Mouse (Mus musculus) kidney, postnatal 10 days (tissue): ENCODE results near the gene Afp.
A peak's percentile ranks its signal among the peaks of the same experiment; 100 is the strongest.

Experiments
- DNase-seq: peaks from one replicate; pipeline ENCODE4 v3.0.0; 2021; ENCODE audit warnings: mixed read lengths

Afp gene

GRCm38 (mm10) chr5:90490518-90490917, at the start of gene Afp:
Gene Afp (plus strand): TSS chr5:90490737.
- no peak for DNase-seq

GRCm38 (mm10) chr5:90447577-90447976, 43.0 kb upstream of the Afp start:
- DNase-seq = no peak

GRCm38 (mm10) chr5:90449961-90450360, 40.6 kb upstream of the Afp start:
- no peak for DNase-seq

GRCm38 (mm10) chr5:90452711-90453110, 37.8 kb upstream of the Afp start:
- DNase-seq = no peak

GRCm38 (mm10) chr5:90457241-90457640, 33.3 kb upstream of the Afp start:
- DNase-seq = no peak

GRCm38 (mm10) chr5:90458727-90459126, 31.8 kb upstream of the Afp start:
- DNase-seq = no peak

- no peak for DNase-seq
These were observed 29.9 kb upstream of the Afp start, which contains the start of gene Alb for GRCm38 (mm10) chr5:90460619-90461018. Gene Alb (plus strand): TSS chr5:90460897.

GRCm38 (mm10) chr5:90466806-90467205, 23.7 kb upstream of the Afp start:
- DNase-seq = no peak

GRCm38 (mm10) chr5:90467245-90467644, 23.3 kb upstream of the Afp start:
- DNase-seq = peak; percentile 56

GRCm38 (mm10) chr5:90470836-90471235, 19.7 kb upstream of the Afp start:
- no peak for DNase-seq

- DNase-seq = no peak
These were observed 16.6 kb upstream of the Afp start for GRCm38 (mm10) chr5:90473902-90474301.

GRCm38 (mm10) chr5:90474369-90474768, 16.2 kb upstream of the Afp start:
- no peak for DNase-seq

- no peak for DNase-seq
These were observed 13.8 kb upstream of the Afp start for GRCm38 (mm10) chr5:90476741-90477140.

GRCm38 (mm10) chr5:90477308-90478140, 13.0 kb upstream of the Afp start:
- DNase-seq = no peak

- DNase-seq = no peak
These were observed 11.7 kb upstream of the Afp start for GRCm38 (mm10) chr5:90478886-90479285.

GRCm38 (mm10) chr5:90485597-90485996, 4.9 kb upstream of the Afp start:
- DNase-seq = no peak

- no peak for DNase-seq
These were observed 2.2 kb upstream of the Afp start for GRCm38 (mm10) chr5:90488323-90488722.

GRCm38 (mm10) chr5:90492440-90492839, 1.9 kb downstream of the Afp start:
- DNase-seq = peak; percentile 16

- DNase-seq = no peak
These were observed 3.8 kb downstream of the Afp start for GRCm38 (mm10) chr5:90494308-90494707.

GRCm38 (mm10) chr5:90499509-90499908, 9.0 kb downstream of the Afp start:
- no peak for DNase-seq

GRCm38 (mm10) chr5:90500714-90501113, 10.2 kb downstream of the Afp start:
- peak; percentile 86 for DNase-seq

- no peak for DNase-seq
These were observed 11.2 kb downstream of the Afp start for GRCm38 (mm10) chr5:90501752-90502151.

- DNase-seq = no peak
These were observed 14.2 kb downstream of the Afp start for GRCm38 (mm10) chr5:90504742-90505141.

- no peak for DNase-seq
These were observed 16.0 kb downstream of the Afp start for GRCm38 (mm10) chr5:90506507-90506906.

- no peak for DNase-seq
These were observed 16.9 kb downstream of the Afp start for GRCm38 (mm10) chr5:90507411-90507949.
